Mouse (Mus musculus) hindbrain, postnatal 0 days (tissue): ENCODE measurements around the gene Pgk2. TPM values are rescaled to one million over a fixed set of nuclear protein-coding genes. Genes with fewer than 3 reads are reported as not detected.
"Not testable (repeated sequence)": the region's sequence is repeated elsewhere in the genome, so short reads cannot be mapped to it uniquely, and the experiment has no call there.

Source experiments
- ATAC-seq: fragments of 200-750 bp; cut with Nextera tagmentation; 2 replicates; pipeline ENCODE4 v1.8.0; 2017; ENCODE audit warnings: mild to moderate bottlenecking, moderate TSS enrichment, moderate library complexity
- DNase-seq: peaks from one replicate; pipeline ENCODE4 v3.0.0-alpha.2; 2015; ENCODE audit warnings: low spot score
- H3K27ac ChIP-seq: fragments of 300-500 bp; sonication (generic); 2 replicates; pipeline ENCODE4 v1.5.1; 2014; ENCODE audit warnings: mild to moderate bottlenecking
- H3K27me3 ChIP-seq: fragments of 300-500 bp; sonication (generic); 2 replicates; pipeline ENCODE4 v1.6.1; 2014; ENCODE audit warnings: low read length, mixed read lengths; ENCODE audit not compliant: insufficient read depth
- H3K36me3 ChIP-seq: fragments of 300-500 bp; sonication (generic); 2 replicates; pipeline ENCODE4 v1.6.1; 2014; ENCODE audit warnings: low read length, mixed read lengths; ENCODE audit not compliant: insufficient read depth
- H3K4me1 ChIP-seq: fragments of 300-500 bp; sonication (generic); 2 replicates; pipeline ENCODE4 v1.6.1; 2014; ENCODE audit warnings: antibody characterized with exemption, low read length, mixed read lengths; ENCODE audit not compliant: insufficient read depth
- H3K4me2 ChIP-seq: fragments of 300-500 bp; sonication (generic); 2 replicates; pipeline ENCODE4 v1.6.1; 2014; ENCODE audit warnings: low read depth, mild to moderate bottlenecking, low read length, moderate library complexity, mixed read lengths
- H3K4me3 ChIP-seq: fragments of 300-500 bp; sonication (generic); 2 replicates; pipeline ENCODE4 v1.5.1; 2014; ENCODE audit warnings: low read length
- H3K9ac ChIP-seq: fragments of 300-500 bp; sonication (generic); replicated peaks from 2 replicates; pipeline ENCODE4 v1.6.1; 2014; ENCODE audit warnings: mild to moderate bottlenecking, low read length, moderate library complexity, mixed read lengths
- H3K9me3 ChIP-seq: fragments of 300-500 bp; sonication (generic); 2 replicates; pipeline ENCODE4 v1.6.1; 2016; ENCODE audit warnings: low read length, mixed read lengths
- CTCF ChIP-seq: IDR thresholded peaks from 2 replicates; pipeline ENCODE4 v1.5.1; 2016; ENCODE audit warnings: antibody characterized with exemption, control low read depth, low read depth
- WGBS: fragments of 180-500 bp; shearing (Covaris S2); extraction: QIAGEN DNeasy Blood & Tissue Kit; methylation state at CpG from one replicate; pipeline ENCODE4 v1.1.7; 2014; 5-methylcytosine and 5-hydroxymethylcytosine counted together
- polyA plus RNA-seq: library from polyadenylated mRNA; unstranded; fragments of >200 nt; fragmentation: Nextera tagmentation; extraction: Ambion mirVana; gene quantifications from 2 replicates; pipeline ENCODE4 v1.2.1, GENCODE M21; 2015
- total RNA-seq: library from RNA; depleted of rRNA; stranded (reverse); fragments of >200 nt; gene quantifications from 2 replicates; pipeline ENCODE4 v1.2.3, GENCODE M21; 2014; rRNA removed

The Pgk2 gene
- total RNA-seq (not detected in 2 replicates), polyA plus RNA-seq (not detected in 2 replicates)

- ATAC-seq (no peak), DNase-seq (no peak)
- H3K9ac ChIP-seq, result no peak within 1 kb of the TSS
- H3K4me2 ChIP-seq, result no peak within 1 kb of the TSS
- no peaks in the 10 kb centered on the region for H3K27me3 ChIP-seq
- TF ChIP-seq CTCF, result no peak
- no peaks in the 10 kb centered on the region for H3K9me3 ChIP-seq
- no peak within 1 kb of the TSS for H3K4me3 ChIP-seq
- H3K4me1 ChIP-seq, result no peaks in the 10 kb centered on the region
- 71% methylated on average over 4 of the region's 4 CpGs for WGBS
- H3K36me3 ChIP-seq, result no peaks in the 10 kb centered on the region
- H3K27ac ChIP-seq, result no peak within 1 kb of the TSS
Measured at GRCm38 (mm10) chr17:40208540-40208939, at the start of gene Pgk2. TSS of gene Pgk2 (minus strand) at chr17:40208640.

GRCm38 (mm10) chr17:40252487-40252886 lies 44.0 kb upstream of the Pgk2 start:
- Histone ChIP-seq H3K9me3 (no peaks in the 10 kb centered on the region), H3K27ac (no peak overlapping the region), H3K36me3 (no peaks in the 10 kb centered on the region), H3K27me3 (no peaks in the 10 kb centered on the region), H3K4me2 (no peak overlapping the region), H3K4me1 (no peaks in the 10 kb centered on the region), H3K4me3 (no peak overlapping the region), H3K9ac (no peak overlapping the region)
- TF ChIP-seq CTCF, result no peak
- ATAC-seq (no peak), DNase-seq (no peak)
- WGBS, result 76% methylated on average over 1 of the region's 1 CpGs

GRCm38 (mm10) chr17:40242135-40242534 lies 33.7 kb upstream of the Pgk2 start, which contains the start of gene Crisp3:
TSS of gene Crisp3 (minus strand) at chr17:40242288.
- DNase-seq, result no peak
- Histone ChIP-seq H3K27ac (no peak within 1 kb of the TSS), H3K9me3 (no peaks in the 10 kb centered on the region), H3K36me3 (no peaks in the 10 kb centered on the region), H3K4me3 (no peak within 1 kb of the TSS), H3K9ac (no peak within 1 kb of the TSS), H3K4me2 (no peak within 1 kb of the TSS), H3K4me1 (no peaks in the 10 kb centered on the region), H3K27me3 (no peaks in the 10 kb centered on the region)
- TF ChIP-seq CTCF, result no peak
- ATAC-seq, result no peak

- not testable (repeated sequence) for H3K27me3 ChIP-seq, H3K27ac ChIP-seq, H3K9me3 ChIP-seq, H3K4me2 ChIP-seq, DNase-seq, ATAC-seq, H3K4me1 ChIP-seq, H3K4me3 ChIP-seq, H3K9ac ChIP-seq, H3K36me3 ChIP-seq
Measured at GRCm38 (mm10) chr17:40201803-40202202, 6.6 kb downstream of the Pgk2 start.

- not testable (repeated sequence) for H3K9me3 ChIP-seq, H3K4me3 ChIP-seq, H3K9ac ChIP-seq, H3K27ac ChIP-seq, ATAC-seq, H3K36me3 ChIP-seq, H3K4me2 ChIP-seq, DNase-seq, H3K27me3 ChIP-seq, H3K4me1 ChIP-seq
- WGBS, result 85% methylated on average over 4 of the region's 4 CpGs
Measured at GRCm38 (mm10) chr17:40190192-40190591, 18.2 kb downstream of the Pgk2 start.

GRCm38 (mm10) chr17:40157729-40158359 lies 50.6 kb downstream of the Pgk2 start:
- H3K9me3 ChIP-seq, H3K9ac ChIP-seq, H3K4me3 ChIP-seq, H3K4me1 ChIP-seq, H3K27ac ChIP-seq, DNase-seq, H3K27me3 ChIP-seq, H3K4me2 ChIP-seq, H3K36me3 ChIP-seq: not testable (repeated sequence)
- peak; percentile 75 for ATAC-seq
- 44% methylated on average over 8 of the region's 8 CpGs for WGBS

Other genes starting within 250 kb of the Pgk2 start
- not detected in 2 replicates for gene AC192777.2, start 113.2 kb downstream of the Pgk2 start, total RNA-seq
- gene AC192777.2, start 113.2 kb downstream of the Pgk2 start, polyA plus RNA-seq, result not detected in 2 replicates
- 0.10 TPM in 1 of 2 replicates, not detected in the other for gene Crisp3, start 33.6 kb upstream of the Pgk2 start, total RNA-seq
- 0.14 TPM in 1 of 2 replicates, not detected in the other for gene Crisp3, start 33.6 kb upstream of the Pgk2 start, polyA plus RNA-seq
- not detected in 2 replicates for gene Crisp1, start 110.6 kb upstream of the Pgk2 start, total RNA-seq
- 0.16 TPM in 1 of 2 replicates, not detected in the other for gene Crisp1, start 110.6 kb upstream of the Pgk2 start, polyA plus RNA-seq